Mouse (Mus musculus) cerebellum, postnatal 36 days (tissue): Measurements from ENCODE around the gene Tbc1d23.

ENCODE experiments used
- DNase-seq, 2 experiments: peaks; one replicate each; pipeline ENCODE4 v3.0.0; 2021 to 2022; ENCODE audit warnings: mixed read lengths in 2 of 2

Gene Tbc1d23

DNA sequence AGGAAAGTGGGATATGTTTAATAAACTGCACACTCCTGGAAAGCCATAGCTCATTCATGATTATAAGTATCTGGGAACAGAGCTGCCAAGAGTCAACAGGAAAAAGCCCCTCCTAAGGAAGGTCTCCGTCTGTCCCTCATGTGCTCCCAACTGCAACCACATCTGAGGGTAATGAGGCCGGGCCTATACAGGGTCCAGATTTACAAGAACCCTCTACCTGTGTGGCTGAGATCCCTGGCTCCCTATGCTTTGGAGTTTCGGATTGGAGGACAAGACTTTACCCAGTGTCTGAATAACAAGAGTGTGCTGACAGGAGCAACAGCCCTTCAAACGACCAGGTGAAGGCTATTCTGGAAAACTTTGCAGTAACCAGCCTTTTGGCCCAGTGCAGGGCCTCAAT is 73.6 kb downstream of the Tbc1d23 start:
- DNase-seq: no peak

DNA sequence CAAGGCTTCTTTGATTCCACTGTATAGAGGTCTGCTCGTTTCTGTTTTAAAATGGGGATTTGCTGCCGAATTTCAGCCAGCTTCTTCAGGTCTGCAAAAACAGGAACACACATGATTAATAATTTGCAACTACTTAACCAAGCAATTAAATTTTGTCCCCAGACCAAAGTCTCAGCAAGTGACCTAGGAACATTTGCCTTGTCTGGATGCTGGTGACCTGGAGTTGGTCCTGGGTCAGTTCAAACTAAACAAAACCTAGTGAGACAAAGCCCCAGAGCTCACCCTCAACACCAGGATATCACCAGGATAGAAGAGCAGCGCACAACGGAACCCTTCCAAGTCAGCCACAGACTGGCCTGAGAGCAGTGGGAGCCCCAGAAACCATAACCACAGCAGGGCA is 74.2 kb downstream of the Tbc1d23 start:
- no peak for DNase-seq

DNA sequence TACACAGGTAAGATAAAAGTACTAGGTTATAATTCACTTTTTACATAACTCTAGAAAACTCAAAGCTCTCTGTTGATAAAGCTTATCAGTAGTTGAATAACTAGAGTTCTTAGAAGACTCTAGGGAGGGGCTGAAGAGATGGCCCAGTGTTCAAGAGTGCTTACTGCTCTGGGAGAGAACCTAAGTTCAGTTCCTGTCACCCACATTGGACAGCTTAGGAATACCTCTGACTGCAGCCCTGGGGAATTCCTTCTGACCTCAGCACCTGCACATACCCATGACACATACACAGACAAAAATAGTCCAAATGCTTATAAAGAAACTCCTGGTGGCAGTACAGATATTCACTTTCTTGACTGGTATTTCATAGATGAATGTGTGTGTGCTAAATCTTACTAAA is 75.4 kb downstream of the Tbc1d23 start:
- DNase-seq: no peak

DNA sequence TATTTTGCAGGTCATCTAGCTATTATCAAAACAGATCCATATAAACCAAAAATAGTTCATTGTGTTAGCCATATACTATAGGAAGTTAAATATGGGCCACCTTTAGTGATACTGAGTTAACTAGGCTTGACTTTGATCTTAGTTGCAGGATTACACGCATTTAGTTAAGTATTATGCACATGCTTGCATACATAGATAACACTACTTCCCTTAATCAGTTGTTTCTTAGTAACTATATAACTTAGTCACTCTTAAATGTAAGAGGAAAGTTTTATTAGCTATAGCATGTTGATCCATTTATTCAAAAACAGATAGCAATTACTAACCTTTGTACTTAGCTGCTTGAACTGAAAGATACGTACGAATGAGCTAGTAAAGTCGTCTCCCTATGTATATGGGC is 79.9 kb downstream of the Tbc1d23 start:
- no peak for DNase-seq

DNA sequence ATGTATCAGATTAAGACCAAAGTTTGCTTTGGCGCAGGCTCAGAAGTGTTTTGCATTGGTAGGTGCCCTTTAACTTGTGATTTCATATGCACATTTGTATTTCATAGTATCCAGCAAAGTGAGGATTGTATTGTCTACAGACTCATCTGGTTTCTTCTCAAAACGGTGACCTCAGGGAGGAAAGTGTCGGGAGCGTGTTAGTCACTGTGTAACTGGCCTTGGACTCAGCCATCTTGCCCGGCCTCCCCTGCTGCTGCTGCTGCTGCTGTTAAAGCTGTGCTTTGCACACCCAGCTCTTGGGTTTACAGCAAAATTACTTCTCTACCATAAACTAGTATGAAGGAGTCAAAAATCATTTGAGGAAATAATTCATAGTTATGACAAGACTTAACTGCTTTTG is 86.6 kb downstream of the Tbc1d23 start:
- DNase-seq: no peak

DNA sequence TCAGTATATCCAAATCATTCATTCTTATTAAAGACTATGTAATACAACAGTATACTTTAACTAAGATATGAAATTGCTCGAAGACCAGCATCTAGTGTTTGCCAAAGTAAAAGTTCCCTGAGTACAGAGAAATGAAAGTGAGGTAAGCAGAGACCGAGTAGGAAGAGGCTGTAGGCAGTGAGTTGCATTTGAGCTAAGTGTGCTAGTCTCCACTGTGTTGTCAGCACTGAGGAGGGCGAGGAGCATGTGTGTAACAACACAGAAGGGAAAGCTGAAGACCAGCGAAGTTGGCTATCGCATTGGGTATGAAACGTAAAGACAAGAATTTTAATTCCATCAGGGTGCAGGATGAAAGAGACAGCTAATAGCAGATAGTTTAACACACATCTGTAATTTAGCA is 97.7 kb downstream of the Tbc1d23 start:
- no peak for DNase-seq

DNA sequence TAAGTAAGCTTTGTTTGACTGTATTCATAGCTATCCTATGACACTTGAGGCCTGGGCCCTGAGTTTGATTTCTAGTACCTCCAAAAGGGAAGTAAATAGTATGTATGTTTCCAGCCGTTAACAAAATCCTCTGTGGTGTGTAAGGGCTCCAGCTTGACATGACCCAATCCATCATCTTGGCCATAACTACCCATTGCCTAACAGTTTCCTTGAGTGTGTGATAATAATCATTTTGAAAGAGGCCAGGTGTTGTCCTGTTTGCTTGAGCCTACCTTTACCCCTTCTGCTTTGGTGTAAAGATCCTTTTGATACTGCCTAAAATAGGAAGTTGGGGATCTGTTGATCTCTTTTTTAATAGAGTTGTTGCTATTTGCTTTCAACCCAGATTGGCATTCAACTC is 99.0 kb downstream of the Tbc1d23 start:
- no peak for DNase-seq

DNA sequence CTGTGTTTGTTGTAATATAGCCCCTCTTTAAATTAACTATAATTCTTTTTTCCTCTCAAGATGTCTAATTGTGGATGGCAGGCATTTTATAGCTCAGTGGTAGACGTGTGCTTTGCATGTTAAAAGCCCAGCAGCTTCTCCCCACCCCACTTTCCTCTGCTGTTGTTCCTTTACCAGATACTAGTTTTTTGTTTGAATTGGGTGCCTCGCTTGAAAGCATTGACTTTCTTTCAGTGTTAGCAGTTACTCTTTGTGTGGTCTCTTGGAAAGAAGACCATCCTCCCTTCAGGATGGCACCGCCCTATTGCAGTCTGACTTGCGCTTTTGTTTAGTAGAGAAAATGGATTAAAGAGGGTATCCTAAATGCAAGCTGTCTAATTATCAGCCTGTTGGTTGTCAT is 99.8 kb downstream of the Tbc1d23 start:
- DNase-seq: no peak

DNA sequence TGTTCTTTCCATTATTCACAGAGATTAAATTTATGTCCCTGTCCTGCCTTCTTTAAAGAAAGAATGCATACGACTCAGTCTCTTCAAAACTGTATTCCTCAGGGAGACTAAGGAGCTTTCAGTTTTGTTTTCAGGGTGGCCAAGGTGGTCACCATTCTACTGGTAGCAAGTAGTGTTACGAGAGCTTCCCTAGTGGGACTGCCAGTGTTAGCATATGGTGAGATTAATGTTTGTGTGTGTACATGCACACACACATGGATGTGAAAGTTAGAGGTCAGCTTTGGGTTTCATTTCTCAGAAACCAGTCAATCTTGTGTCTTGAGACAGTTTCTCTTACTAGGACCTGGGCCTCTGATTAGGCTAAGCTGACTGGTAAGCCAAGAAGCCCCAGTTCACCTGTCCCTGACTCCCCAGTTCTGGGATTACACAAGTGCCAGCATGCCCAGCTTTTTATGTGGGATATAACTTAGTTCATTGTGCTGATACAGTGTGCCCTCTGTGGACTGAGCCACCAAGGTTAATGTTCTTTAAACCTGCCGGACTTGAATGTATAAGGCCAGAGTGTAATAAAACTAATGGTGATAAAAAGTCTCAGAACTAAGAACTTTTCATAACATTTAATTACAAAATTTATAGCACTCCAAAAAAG is 100.4 kb downstream of the Tbc1d23 start:
- DNase-seq: no peak

DNA sequence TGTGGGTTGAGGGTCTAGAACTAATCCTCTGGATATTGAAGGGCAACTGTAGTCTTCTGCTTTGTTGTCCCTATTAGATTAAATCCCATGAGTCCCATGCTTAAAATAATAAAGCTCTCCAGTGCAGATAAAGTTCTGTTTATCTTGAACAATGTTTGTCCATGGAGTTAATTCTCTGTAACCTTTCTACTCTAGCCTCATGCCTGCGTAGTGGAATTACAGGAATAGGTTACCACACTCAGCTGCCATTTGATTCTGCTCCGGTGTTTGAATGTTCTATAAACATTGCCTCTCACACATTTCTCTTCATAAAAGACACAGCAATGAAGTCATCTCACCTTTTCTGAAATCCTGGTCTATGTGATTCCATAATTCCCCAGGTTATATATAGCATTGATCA is 103.5 kb downstream of the Tbc1d23 start:
- no peak for DNase-seq

DNA sequence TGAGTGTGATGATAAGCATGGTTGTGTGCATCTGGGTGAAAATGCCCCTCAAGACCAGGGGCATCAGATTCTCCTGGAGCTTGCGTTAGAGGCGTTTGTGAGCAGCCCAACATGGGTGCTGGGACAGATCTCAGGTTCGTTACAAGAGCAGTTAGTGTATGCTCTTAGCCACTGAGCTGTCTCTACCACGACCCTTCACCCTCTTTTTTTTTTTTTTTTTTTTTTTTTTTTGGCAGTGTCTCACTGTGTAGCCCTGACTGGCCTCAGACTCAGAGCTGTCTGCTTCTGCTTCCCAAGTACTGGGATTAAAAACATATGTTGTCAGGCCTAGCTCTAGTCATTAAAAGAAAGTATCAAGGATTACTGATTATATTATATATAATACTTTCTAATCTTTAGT is 105.0 kb downstream of the Tbc1d23 start:
- no peak for DNase-seq

DNA sequence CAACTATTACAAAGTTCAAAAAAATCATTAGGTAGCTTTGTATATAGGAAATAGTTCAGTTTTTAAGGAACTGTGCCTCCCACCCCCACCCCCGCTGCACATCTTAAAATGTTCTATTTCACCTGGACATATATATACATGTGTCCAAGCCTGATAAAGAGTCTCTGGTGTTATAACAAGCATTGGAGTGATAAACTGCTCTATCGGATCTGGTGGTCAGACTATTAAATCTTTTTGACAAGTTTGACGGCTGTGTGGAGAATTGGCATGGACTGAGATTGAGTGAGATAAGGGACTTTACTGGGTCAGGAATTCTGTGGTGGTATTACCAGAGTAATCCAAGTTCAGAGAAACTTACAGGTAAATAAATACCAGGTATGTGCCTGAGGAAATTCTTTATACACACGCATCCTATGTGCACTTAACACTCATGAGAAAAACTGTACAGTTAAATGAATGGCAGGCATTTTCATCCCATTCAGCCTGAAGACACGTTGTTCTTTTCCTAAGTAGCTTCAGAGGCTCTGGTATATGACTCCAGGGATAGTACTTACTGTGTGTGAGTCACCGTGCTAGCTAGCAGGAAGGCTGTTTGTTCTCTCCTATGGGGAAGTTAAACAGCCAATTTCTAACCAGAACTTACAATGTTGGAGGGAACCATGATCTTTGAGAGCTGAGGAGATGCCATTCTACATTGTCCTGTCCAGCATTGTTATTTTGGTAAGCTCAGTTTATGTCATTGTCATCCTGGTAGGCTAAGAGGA is 108.4 kb downstream of the Tbc1d23 start:
- no peak for DNase-seq

DNA sequence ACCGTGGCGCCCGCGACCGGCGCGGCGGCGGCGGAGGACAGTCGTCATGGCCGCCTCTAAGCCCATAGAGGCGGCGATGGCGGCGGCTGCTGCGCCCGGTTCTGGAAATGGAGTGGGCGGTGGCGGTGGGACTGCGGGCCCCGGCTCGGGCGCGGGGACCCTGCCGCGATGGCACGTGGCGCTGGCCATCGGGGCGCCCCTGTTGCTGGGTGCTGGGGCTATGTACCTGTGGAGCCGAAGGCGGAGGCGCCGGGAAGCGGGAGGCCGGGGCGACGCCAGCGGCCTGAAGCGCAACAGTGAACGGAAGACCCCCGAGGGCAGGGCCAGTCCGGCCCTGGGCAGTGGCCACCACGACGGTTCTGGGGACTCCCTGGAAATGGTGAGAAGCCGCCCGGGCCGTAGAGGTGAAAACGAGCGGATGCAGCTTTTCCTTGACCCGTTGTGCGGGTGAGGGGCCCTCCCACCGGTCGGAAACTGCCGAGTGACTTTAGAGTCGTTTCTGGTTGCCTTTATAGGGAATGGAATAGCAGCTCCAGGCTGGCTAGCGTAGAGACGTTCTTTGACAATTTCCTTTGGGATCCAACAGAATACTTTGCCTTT is 109.4 kb downstream of the Tbc1d23 start:
- DNase-seq: no peak

DNA sequence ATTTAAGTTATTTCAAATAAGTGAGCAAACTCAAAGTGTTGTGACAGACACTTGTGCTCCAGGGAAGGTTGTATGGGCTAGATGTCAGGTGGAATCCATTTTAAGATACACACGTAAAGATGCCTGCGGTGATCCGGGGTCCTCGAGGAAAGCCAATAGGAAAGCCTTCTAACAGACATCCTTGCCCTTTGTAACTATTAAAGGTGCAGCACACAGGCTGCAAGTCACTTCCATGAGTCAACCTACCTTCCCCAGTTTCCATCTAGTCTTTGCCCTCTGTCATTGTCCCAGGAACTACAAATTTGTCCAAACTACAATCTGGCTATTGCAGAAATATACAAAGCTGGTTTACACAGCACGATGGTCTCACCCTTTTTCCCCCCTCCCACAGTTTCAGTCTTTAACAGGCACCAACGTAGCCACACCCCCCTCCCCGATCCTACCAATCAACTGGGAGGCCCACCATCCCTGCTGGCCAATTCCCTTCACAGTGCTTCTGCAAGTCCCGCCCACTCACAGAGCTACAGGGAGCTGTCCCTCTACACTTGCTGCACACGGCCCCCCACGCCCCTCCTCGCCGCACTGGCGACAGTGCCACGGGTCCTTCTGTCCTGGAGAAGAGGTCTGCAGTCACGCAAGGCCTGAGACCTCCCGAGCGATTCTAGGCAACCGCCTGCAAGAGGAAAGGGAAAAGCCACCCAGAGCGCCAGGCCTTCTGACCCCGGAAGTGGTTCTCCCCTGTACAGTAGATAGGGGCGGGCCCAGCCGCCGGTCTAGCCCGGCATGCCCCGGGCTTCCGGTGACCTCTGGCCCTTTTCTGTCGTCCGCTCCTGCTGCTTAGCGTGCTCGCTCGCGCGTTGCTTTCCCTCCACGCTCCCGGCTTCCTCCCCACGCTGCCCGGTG is 110.1 kb downstream of the Tbc1d23 start, which contains the start of gene Tomm70a:
TSS of gene Tomm70a (plus strand) at position 791 of the 903 bp plus-strand sequence.
- peak; percentile 93 to 95 for DNase-seq
